Mouse (Mus musculus): Measurements from ENCODE around the gene Olfr902. TPM values are rescaled to one million over a fixed set of nuclear protein-coding genes. Genes with fewer than 3 reads are reported as not detected.
"Not testable (repeated sequence)": the region's sequence is repeated elsewhere in the genome, so short reads cannot be mapped to it uniquely, and the experiment has no call there.

The Olfr902 gene
- not detected in 2 replicates for polyA plus RNA-seq (2015; fragmentation: Nextera tagmentation; extraction: Ambion mirVana)

- Histone ChIP-seq H3K27ac (no peak within 1 kb of the TSS), H3K9ac (no peak within 1 kb of the TSS), H3K36me3 (no peaks in the 10 kb centered on the region), H3K4me1 (replicated peaks) (no peaks in the 10 kb centered on the region), H3K4me2 (no peak within 1 kb of the TSS), H3K27me3 (no peaks in the 10 kb centered on the region), H3K4me3 (replicated peaks) (no peak within 1 kb of the TSS), H3K9me3 (replicated peaks) (no peaks in the 10 kb centered on the region)
- 77% methylated on average over 5 of the region's 5 CpGs for WGBS (ENCODE audit: insufficient replicate concordance)
- ATAC-seq (ENCODE audit: low read depth): no peak
- DNase-seq: no peak
These were observed at the start of gene Olfr902 for GRCm38 (mm10) chr9:38447352-38447751. TSS of gene Olfr902 (plus strand) at chr9:38447652.

GRCm38 (mm10) chr9:38401398-38401797 is 46.1 kb upstream of the Olfr902 start, which contains the start of gene Olfr147:
TSS of gene Olfr147 (plus strand) at chr9:38401698.
- Histone ChIP-seq H3K4me2 (no peak within 1 kb of the TSS), H3K36me3 (no peaks in the 10 kb centered on the region), H3K4me3 (replicated peaks) (no peak within 1 kb of the TSS), H3K27me3 (no peaks in the 10 kb centered on the region), H3K4me1 (replicated peaks) (no peaks in the 10 kb centered on the region), H3K27ac (no peak within 1 kb of the TSS), H3K9ac (no peak within 1 kb of the TSS), H3K9me3 (replicated peaks) (no peaks in the 10 kb centered on the region)
- ATAC-seq (ENCODE audit: low read depth) (no peak), DNase-seq (no peak)
- 69% methylated on average over 1 of the region's 1 CpGs for WGBS (ENCODE audit: insufficient replicate concordance)

- H3K4me2 ChIP-seq; H3K9ac ChIP-seq; ATAC-seq (ENCODE audit: low read depth); H3K9me3 ChIP-seq (replicated peaks); H3K27me3 ChIP-seq; H3K36me3 ChIP-seq; DNase-seq; H3K4me3 ChIP-seq (replicated peaks); H3K27ac ChIP-seq; H3K4me1 ChIP-seq (replicated peaks): not testable (repeated sequence)
- WGBS (ENCODE audit: insufficient replicate concordance): 82% methylated on average over 3 of the region's 3 CpGs
These were observed 40.0 kb upstream of the Olfr902 start for GRCm38 (mm10) chr9:38407502-38407901.

- H3K27me3 ChIP-seq: not testable (repeated sequence)
- WGBS (ENCODE audit: insufficient replicate concordance): 85% methylated on average over 14 of the region's 14 CpGs
These were observed 34.0 kb upstream of the Olfr902 start for GRCm38 (mm10) chr9:38413502-38413901.

GRCm38 (mm10) chr9:38423801-38424200 is 23.7 kb upstream of the Olfr902 start:
- ATAC-seq (ENCODE audit: low read depth) (no peak), DNase-seq (no peak)
- no peaks in the 10 kb centered on the region for H3K9me3 ChIP-seq (replicated peaks)
- no peaks in the 10 kb centered on the region for H3K27me3 ChIP-seq
- H3K9ac ChIP-seq: no peak overlapping the region
- no peak overlapping the region for H3K27ac ChIP-seq
- no peaks in the 10 kb centered on the region for H3K4me1 ChIP-seq (replicated peaks)
- H3K4me2 ChIP-seq: no peak overlapping the region
- no peaks in the 10 kb centered on the region for H3K36me3 ChIP-seq
- H3K4me3 ChIP-seq (replicated peaks): no peak overlapping the region

More at GRCm38 (mm10) chr9:38413502-38413901, 34.0 kb upstream of the Olfr902 start:
- not testable (repeated sequence) for H3K36me3 ChIP-seq; DNase-seq; H3K9me3 ChIP-seq (replicated peaks); H3K4me2 ChIP-seq; H3K27ac ChIP-seq; H3K9ac ChIP-seq; H3K4me3 ChIP-seq (replicated peaks); H3K4me1 ChIP-seq (replicated peaks); ATAC-seq (ENCODE audit: low read depth)

GRCm38 (mm10) chr9:38427026-38427425 is 20.4 kb upstream of the Olfr902 start:
- Histone ChIP-seq H3K4me3 (replicated peaks) (no peak overlapping the region), H3K36me3 (no peaks in the 10 kb centered on the region), H3K9me3 (replicated peaks) (no peaks in the 10 kb centered on the region), H3K4me1 (replicated peaks) (no peaks in the 10 kb centered on the region), H3K27me3 (no peaks in the 10 kb centered on the region), H3K27ac (no peak overlapping the region), H3K4me2 (no peak overlapping the region), H3K9ac (no peak overlapping the region)
- WGBS (ENCODE audit: insufficient replicate concordance): 23% methylated on average over 1 of the region's 1 CpGs
- DNase-seq (no peak), ATAC-seq (ENCODE audit: low read depth) (no peak)

- WGBS (ENCODE audit: insufficient replicate concordance): 60% methylated on average over 1 of the region's 1 CpGs
- Histone ChIP-seq H3K27ac (no peak within 1 kb of the TSS), H3K4me3 (replicated peaks) (no peak within 1 kb of the TSS), H3K27me3 (no peaks in the 10 kb centered on the region), H3K4me2 (no peak within 1 kb of the TSS), H3K9me3 (replicated peaks) (no peaks in the 10 kb centered on the region), H3K4me1 (replicated peaks) (no peaks in the 10 kb centered on the region), H3K36me3 (no peaks in the 10 kb centered on the region), H3K9ac (no peak within 1 kb of the TSS)
- no peak for ATAC-seq (ENCODE audit: low read depth)
- DNase-seq: no peak
These were observed 18.3 kb upstream of the Olfr902 start, which contains the start of gene Olfr901 for GRCm38 (mm10) chr9:38429155-38429554. TSS of gene Olfr901 (plus strand) at chr9:38429455.

GRCm38 (mm10) chr9:38462844-38463243 is 15.4 kb downstream of the Olfr902 start, which contains the start of gene Olfr904:
TSS of gene Olfr904 (plus strand) at chr9:38463144.
- H3K9ac ChIP-seq: no peak within 1 kb of the TSS
- H3K27me3 ChIP-seq: no peaks in the 10 kb centered on the region
- no peak for DNase-seq
- no peak for ATAC-seq (ENCODE audit: low read depth)
- H3K9me3 ChIP-seq (replicated peaks): no peaks in the 10 kb centered on the region
- no peak within 1 kb of the TSS for H3K4me3 ChIP-seq (replicated peaks)
- H3K4me2 ChIP-seq: no peak within 1 kb of the TSS
- no peaks in the 10 kb centered on the region for H3K4me1 ChIP-seq (replicated peaks)
- no peak within 1 kb of the TSS for H3K27ac ChIP-seq
- H3K36me3 ChIP-seq: no peaks in the 10 kb centered on the region

GRCm38 (mm10) chr9:38470807-38471206 is 23.4 kb downstream of the Olfr902 start, which contains the start of gene Olfr905:
TSS of gene Olfr905 (plus strand) at chr9:38471107.
- no peak within 1 kb of the TSS for H3K9ac ChIP-seq
- no peak within 1 kb of the TSS for H3K4me2 ChIP-seq
- H3K4me1 ChIP-seq (replicated peaks): no peaks in the 10 kb centered on the region
- DNase-seq (no peak), ATAC-seq (ENCODE audit: low read depth) (no peak)
- H3K27ac ChIP-seq: no peak within 1 kb of the TSS
- H3K27me3 ChIP-seq: no peaks in the 10 kb centered on the region
- no peaks in the 10 kb centered on the region for H3K9me3 ChIP-seq (replicated peaks)
- no peak within 1 kb of the TSS for H3K4me3 ChIP-seq (replicated peaks)
- H3K36me3 ChIP-seq: no peaks in the 10 kb centered on the region

- Histone ChIP-seq H3K36me3 (no peaks in the 10 kb centered on the region), H3K9me3 (replicated peaks) (no peaks in the 10 kb centered on the region), H3K4me2 (no peak within 1 kb of the TSS), H3K27me3 (no peaks in the 10 kb centered on the region), H3K4me3 (replicated peaks) (no peak within 1 kb of the TSS), H3K9ac (no peak within 1 kb of the TSS), H3K27ac (no peak within 1 kb of the TSS), H3K4me1 (replicated peaks) (no peaks in the 10 kb centered on the region)
- DNase-seq (no peak), ATAC-seq (ENCODE audit: low read depth) (no peak)
- 58% methylated on average over 3 of the region's 3 CpGs for WGBS (ENCODE audit: insufficient replicate concordance)
These were observed 39.3 kb downstream of the Olfr902 start, which contains the start of gene Olfr906 for GRCm38 (mm10) chr9:38486785-38487184. TSS of gene Olfr906 (plus strand) at chr9:38487085.

- H3K4me1 ChIP-seq (replicated peaks): no peaks in the 10 kb centered on the region
- H3K9me3 ChIP-seq (replicated peaks): no peaks in the 10 kb centered on the region
- 56% methylated on average over 2 of the region's 2 CpGs for WGBS (ENCODE audit: insufficient replicate concordance)
- no peak within 1 kb of the TSS for H3K4me2 ChIP-seq
- H3K36me3 ChIP-seq: no peaks in the 10 kb centered on the region
- H3K27me3 ChIP-seq: no peaks in the 10 kb centered on the region
- DNase-seq (no peak), ATAC-seq (ENCODE audit: low read depth) (no peak)
- H3K27ac ChIP-seq: no peak within 1 kb of the TSS
- H3K9ac ChIP-seq: no peak within 1 kb of the TSS
- no peak within 1 kb of the TSS for H3K4me3 ChIP-seq (replicated peaks)
These were observed 48.0 kb downstream of the Olfr902 start, which contains the start of gene Olfr907 for GRCm38 (mm10) chr9:38495501-38495900. TSS of gene Olfr907 (plus strand) at chr9:38495801.

Measured in liver, embryonic 13.5 days (tissue).